Mouse (Mus musculus) small intestine, adult 2 months (tissue): ENCODE data around the gene Gabrb1. TPM values are rescaled to one million over a fixed set of nuclear protein-coding genes. Genes with fewer than 3 reads are reported as not detected.

Experiments
- H3K27ac ChIP-seq: fragments of 200-500 bp; 2 replicates; pipeline ENCODE4 v1.5.1; 2012; ENCODE audit warnings: low read depth, low read length, control low read depth, inconsistent platforms; ENCODE audit not compliant: insufficient read depth
- H3K27me3 ChIP-seq: fragments of 200-500 bp; 2 replicates; pipeline ENCODE4 v1.6.1; 2012; ENCODE audit warnings: mild to moderate bottlenecking, moderate library complexity, low read length, inconsistent platforms; ENCODE audit not compliant: control insufficient read depth, insufficient read depth
- H3K36me3 ChIP-seq: fragments of 200-500 bp; 2 replicates; pipeline ENCODE4 v1.6.1; 2012; ENCODE audit warnings: mild to moderate bottlenecking, low read length, control low read depth, inconsistent platforms; ENCODE audit not compliant: control insufficient read depth, insufficient read depth
- H3K4me1 ChIP-seq: fragments of 200-500 bp; 2 replicates; pipeline ENCODE4 v1.6.1; 2012; ENCODE audit warnings: low read length, inconsistent platforms, mixed read lengths; ENCODE audit not compliant: control insufficient read depth, insufficient read depth, insufficient read length
- H3K4me3 ChIP-seq: fragments of 200-500 bp; 2 replicates; pipeline ENCODE4 v1.5.1; 2012; ENCODE audit warnings: low read depth, mild to moderate bottlenecking, control low read depth, inconsistent platforms, low read length, moderate library complexity
- CTCF ChIP-seq: fragments of 200-500 bp; IDR thresholded peaks from 2 replicates; pipeline ENCODE4 v1.5.1; 2012; ENCODE audit warnings: low read depth, mild to moderate bottlenecking, control low read depth, inconsistent platforms, low read length, moderate library complexity, mixed read lengths; ENCODE audit not compliant: insufficient replicate concordance, insufficient read length; ENCODE audit errors: extremely low read depth
- POLR2A ChIP-seq: fragments of 200-500 bp; IDR thresholded peaks from 2 replicates; pipeline ENCODE4 v1.6.1; 2012; ENCODE audit warnings: low read depth, mild to moderate bottlenecking, control low read depth, inconsistent platforms, low read length, moderate library complexity
- WGBS: fragments of 180-500 bp; shearing (Covaris S2); methylation state at CpG from one replicate; pipeline ENCODE4 v1.1.7; 2018; 5-methylcytosine and 5-hydroxymethylcytosine counted together
- polyA plus RNA-seq: library from polyadenylated mRNA; depleted of rRNA; stranded (reverse); fragments of >200 nt; gene quantifications from 2 replicates; pipeline ENCODE4 v1.2.3, GENCODE M21; 2012

Gene Gabrb1
- polyA plus RNA-seq, 1 experiment, result not detected

DNA sequence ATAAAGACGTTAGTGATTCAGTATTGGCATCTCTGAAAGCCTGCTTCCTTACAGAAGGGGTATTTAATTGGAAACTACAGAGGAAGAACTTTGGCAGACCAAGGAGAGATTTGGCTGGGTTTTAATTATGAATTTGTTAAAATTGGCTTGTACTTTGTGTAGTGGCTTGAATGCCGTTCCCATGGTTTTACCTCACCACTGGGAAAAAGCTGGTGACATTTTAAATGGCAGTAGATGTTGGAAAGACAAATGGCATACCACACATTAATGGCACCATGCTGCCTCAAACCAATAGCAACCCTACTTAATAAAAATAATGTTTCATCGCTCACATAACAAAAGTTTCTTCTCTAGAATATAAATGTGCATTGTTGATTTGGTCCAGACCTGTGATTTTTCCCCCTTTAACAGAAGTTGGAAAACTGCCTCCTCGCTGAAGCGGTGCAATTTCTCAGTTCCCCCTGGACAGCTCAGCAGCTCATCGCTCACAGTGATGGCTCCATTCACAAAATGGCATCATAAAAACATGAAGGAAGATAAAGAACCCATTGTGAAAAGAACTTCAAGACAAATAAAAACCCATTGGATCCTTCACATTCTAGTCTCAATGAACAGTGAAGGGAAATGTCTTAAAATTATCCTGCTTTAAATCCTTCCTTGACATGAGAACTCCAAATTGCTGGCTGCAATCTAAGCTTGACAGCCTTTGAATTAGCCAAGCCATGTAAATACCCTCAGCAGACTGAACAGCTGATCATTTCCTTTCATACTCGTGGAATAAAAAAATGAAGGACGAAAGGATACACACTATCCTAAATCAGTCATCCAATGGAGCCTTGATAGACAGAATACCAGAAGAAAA lies 75.2 kb downstream of the Gabrb1 start:
- no peak for TF ChIP-seq POLR2A
- no peak overlapping the region for H3K27ac ChIP-seq
- 83% methylated on average over 8 of the region's 8 CpGs for WGBS
- no peak overlapping the region for H3K4me3 ChIP-seq
- H3K27me3 ChIP-seq, result no peaks in the 10 kb centered on the region
- no peaks in the 10 kb centered on the region for H3K4me1 ChIP-seq
- no peaks in the 10 kb centered on the region for H3K36me3 ChIP-seq

DNA sequence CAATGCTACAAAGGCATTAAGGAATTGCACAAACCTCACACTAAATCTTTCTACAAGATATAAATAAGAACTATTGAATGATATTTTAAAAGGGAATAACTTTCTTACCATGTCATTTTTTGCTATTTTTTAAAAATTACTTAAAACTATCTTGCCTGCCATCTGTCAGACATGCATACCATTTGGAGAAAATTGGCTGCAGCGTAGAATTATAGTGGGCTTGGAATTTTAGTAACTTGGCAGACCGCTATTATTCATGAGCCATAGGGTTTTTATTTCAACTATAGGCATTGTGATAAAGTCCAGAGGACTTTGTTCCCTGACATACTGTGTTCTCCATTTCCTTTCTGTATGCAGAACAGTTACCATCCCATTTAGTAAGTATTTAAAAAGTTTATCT lies 89.5 kb downstream of the Gabrb1 start:
- no peaks in the 10 kb centered on the region for H3K36me3 ChIP-seq
- 86% methylated on average over 2 of the region's 2 CpGs for WGBS

DNA sequence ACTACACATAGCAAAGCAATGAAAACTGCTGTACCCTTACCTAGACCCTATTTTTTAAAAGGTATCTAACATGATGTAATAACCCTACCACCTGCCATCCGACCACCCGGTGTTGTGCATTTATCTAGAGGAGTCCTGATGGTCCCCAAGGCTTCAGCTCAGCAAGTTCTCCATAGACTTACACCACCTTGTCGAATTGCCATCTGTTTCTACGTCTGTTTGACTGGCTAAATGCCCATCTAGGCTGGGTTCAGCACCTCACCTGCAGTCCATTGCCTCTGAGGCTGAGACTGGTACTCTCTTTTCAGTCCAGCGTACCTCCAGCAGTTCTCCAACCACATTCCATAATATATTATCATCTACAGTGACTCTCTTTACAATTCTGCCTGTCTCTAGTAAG lies 96.1 kb downstream of the Gabrb1 start:
- no peak for TF ChIP-seq CTCF
- no peak for TF ChIP-seq POLR2A
- Histone ChIP-seq H3K36me3 (no peaks in the 10 kb centered on the region), H3K27me3 (no peaks in the 10 kb centered on the region), H3K4me3 (no peak overlapping the region), H3K4me1 (no peaks in the 10 kb centered on the region), H3K27ac (no peak overlapping the region)
- 68% methylated on average over 5 of the region's 5 CpGs for WGBS

More for the DNA sequence above, 89.5 kb downstream of the Gabrb1 start:
- Histone ChIP-seq H3K4me1 (no peaks in the 10 kb centered on the region), H3K4me3 (no peak overlapping the region), H3K27ac (no peak overlapping the region), H3K27me3 (no peaks in the 10 kb centered on the region)
- TF ChIP-seq CTCF (no peak), POLR2A (no peak)

- no peak overlapping the region for H3K27ac ChIP-seq
- 93% methylated on average over 6 of the region's 6 CpGs for WGBS
- no peaks in the 10 kb centered on the region for H3K36me3 ChIP-seq
- H3K4me1 ChIP-seq, result no peaks in the 10 kb centered on the region
- TF ChIP-seq CTCF, result no peak
- TF ChIP-seq POLR2A, result no peak
- H3K4me3 ChIP-seq, result no peak overlapping the region
- H3K27me3 ChIP-seq, result no peaks in the 10 kb centered on the region
These were observed 103.2 kb downstream of the Gabrb1 start for GRCm38 (mm10) chr5:71761105-71761504.

- Histone ChIP-seq H3K36me3 (no peaks in the 10 kb centered on the region), H3K4me1 (no peaks in the 10 kb centered on the region), H3K27me3 (no peaks in the 10 kb centered on the region), H3K27ac (no peak overlapping the region), H3K4me3 (no peak overlapping the region)
- 24% methylated on average over 2 of the region's 2 CpGs for WGBS
- TF ChIP-seq CTCF, result no peak
- TF ChIP-seq POLR2A, result no peak
These were observed 123.7 kb downstream of the Gabrb1 start for GRCm38 (mm10) chr5:71781514-71782179.

DNA sequence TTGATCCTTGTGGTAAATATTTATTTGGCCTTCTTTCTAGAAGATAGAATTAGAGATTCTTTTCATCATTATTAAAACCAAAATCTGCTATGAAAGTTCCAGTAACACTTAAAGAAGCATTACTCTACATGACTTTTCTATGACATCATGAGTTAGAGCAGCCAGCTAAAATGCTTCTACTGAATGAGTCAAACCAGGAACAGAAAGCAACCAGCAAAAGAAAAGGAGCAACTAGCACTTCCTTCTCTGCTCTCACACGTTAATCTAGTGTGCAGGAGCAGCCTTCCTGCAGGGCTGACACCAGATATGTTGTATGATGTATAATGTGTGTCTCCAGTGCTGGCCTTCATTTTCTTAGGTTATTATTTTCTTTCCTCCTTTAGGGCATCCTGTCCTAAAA lies 164.9 kb downstream of the Gabrb1 start:
- WGBS, result 17% methylated on average over 1 of the region's 1 CpGs
- H3K4me1 ChIP-seq, result no peaks in the 10 kb centered on the region

DNA sequence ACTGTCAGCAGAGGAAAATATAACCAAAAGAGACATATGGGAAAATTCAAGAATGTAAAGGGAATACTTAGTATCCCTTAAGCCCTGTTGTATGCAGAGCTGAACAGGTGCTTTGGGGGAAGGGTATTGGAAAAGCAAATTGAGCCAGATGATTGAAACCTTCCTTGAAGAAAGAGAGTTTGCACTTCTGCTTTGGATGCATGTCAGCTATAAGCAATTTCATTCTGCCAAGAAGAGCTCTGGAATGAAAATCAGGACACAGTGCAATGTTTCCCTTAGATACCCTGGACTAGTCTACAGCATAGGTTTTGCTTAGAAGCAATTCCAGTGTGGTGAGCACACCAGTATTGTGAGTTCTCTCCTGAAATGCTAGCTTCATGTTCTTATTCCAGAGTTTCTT lies 170.4 kb downstream of the Gabrb1 start:
- no peak for TF ChIP-seq POLR2A
- H3K36me3 ChIP-seq, result no peaks in the 10 kb centered on the region
- H3K27ac ChIP-seq, result no peak overlapping the region
- no peaks in the 10 kb centered on the region for H3K27me3 ChIP-seq
- H3K4me3 ChIP-seq, result no peak overlapping the region
- H3K4me1 ChIP-seq, result no peaks in the 10 kb centered on the region

More for the DNA sequence above, 164.9 kb downstream of the Gabrb1 start:
- Histone ChIP-seq H3K36me3 (no peaks in the 10 kb centered on the region), H3K27ac (no peak overlapping the region), H3K4me3 (no peak overlapping the region), H3K27me3 (no peaks in the 10 kb centered on the region)
- TF ChIP-seq POLR2A (no peak), CTCF (no peak)
